Mouse (Mus musculus): Measurements from ENCODE around the gene Jam3.

DNA sequence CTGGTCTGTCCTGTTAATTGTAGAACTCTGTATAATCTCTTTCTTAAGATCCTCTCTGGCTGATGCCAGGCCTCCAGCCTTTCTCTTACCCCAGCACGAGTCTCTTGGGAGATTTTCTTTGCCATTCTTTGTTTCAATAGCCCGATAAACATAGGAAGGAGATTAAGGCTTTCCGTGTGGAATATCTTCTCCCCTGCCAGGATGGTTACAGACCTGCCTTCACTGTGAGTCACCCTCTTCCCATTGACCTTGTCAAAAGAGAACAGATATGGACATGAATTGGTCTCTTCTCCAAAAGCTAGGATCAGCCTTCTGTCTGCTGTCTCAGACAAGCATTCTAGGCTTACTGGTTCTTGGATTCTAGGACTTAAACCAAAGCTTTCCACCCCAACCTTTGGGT lies 15.5 kb upstream of the Jam3 start:
- TF ChIP-seq CTCF (IDR thresholded peaks at IDR 0.05; ENCODE audit: insufficient read depth, low read length) (no peak), POLR2A (IDR thresholded peaks at IDR 0.05; ENCODE audit: borderline replicate concordance, extremely low read depth, low read depth, low read length) (no peak)

Data from lung, adult 2 months (tissue).